Mouse (Mus musculus) cerebellum, adult 2 months (tissue): ENCODE data around the gene Rabep2.

ENCODE experiments used
- CTCF ChIP-seq: fragments of 200-500 bp; IDR thresholded peaks from 2 replicates; pipeline ENCODE4 v1.5.1; 2011; ENCODE audit warnings: low read depth, mild to moderate bottlenecking, control low read depth, low read length, moderate library complexity, borderline replicate concordance; ENCODE audit not compliant: insufficient read depth
- POLR2A ChIP-seq: fragments of 200-500 bp; IDR thresholded peaks from 2 replicates; pipeline ENCODE4 v1.6.1; 2011; ENCODE audit warnings: low read length, control low read depth, borderline replicate concordance; ENCODE audit not compliant: insufficient read depth

DNA sequence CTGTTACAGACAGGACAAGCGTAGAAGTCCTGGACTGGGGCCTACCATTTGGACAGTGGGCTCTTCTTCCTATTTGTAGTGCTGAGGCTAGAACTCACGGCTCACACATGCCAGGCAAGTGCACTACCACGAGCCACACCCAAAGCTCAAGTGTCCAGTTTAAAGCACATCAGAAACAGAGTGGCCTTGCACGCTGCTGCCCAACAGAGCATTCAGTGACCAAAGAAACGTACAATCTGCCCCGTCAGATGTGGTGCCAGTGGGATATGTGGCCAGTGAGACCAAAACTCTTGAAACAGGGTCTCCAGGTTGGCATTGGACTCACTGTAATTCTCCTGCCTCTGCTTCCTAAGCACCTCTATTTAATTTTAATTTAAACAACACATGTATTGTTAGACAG is 22.1 kb downstream of the Rabep2 start:
- TF ChIP-seq CTCF (no peak), POLR2A (no peak)
